Mouse (Mus musculus) urinary bladder, postnatal 14 days (tissue): ENCODE results near the gene Gramd1b.

ENCODE experiments used
- DNase-seq: peaks from one replicate; pipeline ENCODE4 v3.0.0; 2021; ENCODE audit warnings: low spot score

Gramd1b gene

GRCm38 (mm10) chr9:40399359-40399932 is 131.7 kb downstream of the Gramd1b start:
- no peak for DNase-seq

- no peak for DNase-seq
These were observed 133.5 kb downstream of the Gramd1b start for GRCm38 (mm10) chr9:40397471-40398245.

- peak; percentile 56 for DNase-seq
These were observed 134.1 kb downstream of the Gramd1b start for GRCm38 (mm10) chr9:40397036-40397435.

- no peak for DNase-seq
These were observed 135.0 kb downstream of the Gramd1b start for GRCm38 (mm10) chr9:40396171-40396570.

GRCm38 (mm10) chr9:40391852-40392695 is 139.1 kb downstream of the Gramd1b start:
- DNase-seq: peak; percentile 32

GRCm38 (mm10) chr9:40391359-40391758 is 139.8 kb downstream of the Gramd1b start:
- DNase-seq: no peak

- no peak for DNase-seq
These were observed 140.3 kb downstream of the Gramd1b start for GRCm38 (mm10) chr9:40390904-40391303.

GRCm38 (mm10) chr9:40390396-40390760 is 140.8 kb downstream of the Gramd1b start:
- no peak for DNase-seq

GRCm38 (mm10) chr9:40389669-40390395 is 141.4 kb downstream of the Gramd1b start:
- DNase-seq: no peak

GRCm38 (mm10) chr9:40389175-40389574 is 142.0 kb downstream of the Gramd1b start:
- no peak for DNase-seq

GRCm38 (mm10) chr9:40384781-40385180 is 146.4 kb downstream of the Gramd1b start:
- DNase-seq: no peak

GRCm38 (mm10) chr9:40382508-40382907 is 148.7 kb downstream of the Gramd1b start:
- no peak for DNase-seq

GRCm38 (mm10) chr9:40381416-40382411 is 149.5 kb downstream of the Gramd1b start:
- peak; percentile 41 for DNase-seq

- no peak for DNase-seq
These were observed 154.3 kb downstream of the Gramd1b start for GRCm38 (mm10) chr9:40376711-40377410.

- peak; percentile 63 for DNase-seq
These were observed 155.0 kb downstream of the Gramd1b start for GRCm38 (mm10) chr9:40376139-40376541.

- DNase-seq: no peak
These were observed 155.7 kb downstream of the Gramd1b start for GRCm38 (mm10) chr9:40375518-40375917.

GRCm38 (mm10) chr9:40374992-40375391 is 156.2 kb downstream of the Gramd1b start:
- no peak for DNase-seq

- no peak for DNase-seq
These were observed 156.6 kb downstream of the Gramd1b start for GRCm38 (mm10) chr9:40374533-40374971.

- no peak for DNase-seq
These were observed 157.1 kb downstream of the Gramd1b start for GRCm38 (mm10) chr9:40374052-40374451.

GRCm38 (mm10) chr9:40370151-40370550 is 161.0 kb downstream of the Gramd1b start:
- DNase-seq: no peak
